Mouse (Mus musculus): ENCODE data around the gene Chchd10.

DNA sequence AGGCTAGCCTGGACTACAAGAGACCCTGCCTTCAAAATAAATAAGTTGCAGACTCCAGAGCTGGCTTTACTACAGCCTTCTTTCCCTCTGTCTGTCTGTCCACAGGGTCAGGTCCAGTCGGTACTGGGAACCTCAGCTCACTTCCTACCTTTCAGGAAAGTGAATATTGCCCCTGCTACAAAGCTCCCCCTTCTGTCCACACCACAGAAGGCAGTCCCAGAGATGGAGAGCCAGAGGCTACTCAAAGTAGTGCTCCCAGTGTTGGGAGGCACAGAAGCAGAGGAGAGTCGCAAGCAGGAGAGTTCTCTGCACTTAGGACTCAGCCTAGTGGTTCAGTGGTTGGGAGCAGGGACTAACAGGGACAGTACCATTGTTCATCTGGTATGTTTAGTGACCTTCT is 8.6 kb upstream of the Chchd10 start:
- TF ChIP-seq CTCF (IDR thresholded peaks at IDR 0.05) (peak; percentile 60), EP300 (IDR thresholded peaks at IDR 0.05) (no peak)

Data from lung, postnatal 0 days (tissue).